Mouse (Mus musculus) myocyte (in vitro differentiated cells): ENCODE measurements around the gene Tcta.

Experiments used
- E2F4 ChIP-seq: IDR thresholded peaks from one replicate; pipeline ENCODE4 v1.6.1; 2011; ENCODE audit warnings: mild to moderate bottlenecking, control low read depth, moderate library complexity; ENCODE audit not compliant: insufficient read depth
- MAX ChIP-seq: IDR thresholded peaks from one replicate; pipeline ENCODE4 v1.6.1; 2011; ENCODE audit warnings: low read depth, mild to moderate bottlenecking, control low read depth
- MYOD1 ChIP-seq, 3 experiments: IDR thresholded peaks; one replicate each; pipeline ENCODE4 v1.6.1; 2011; ENCODE audit warnings: control low read depth in 2 of 3, low read depth in 2 of 3, mild to moderate bottlenecking in 2 of 3, moderate library complexity in 1 of 3; ENCODE audit not compliant: insufficient read length in 2 of 3, control insufficient read depth in 1 of 3
- MYOG ChIP-seq, 3 experiments: IDR thresholded peaks; one replicate each; pipeline ENCODE4 v1.6.1; 2011; ENCODE audit warnings: control low read depth in 2 of 3, low read depth in 2 of 3, mild to moderate bottlenecking in 2 of 3; ENCODE audit not compliant: insufficient read length in 2 of 3, control insufficient read depth in 1 of 3, insufficient read depth in 1 of 3
- POLR2A ChIP-seq: IDR thresholded peaks from one replicate; pipeline ENCODE4 v1.6.1; 2011; ENCODE audit warnings: low read depth, mild to moderate bottlenecking, control low read depth, moderate library complexity; ENCODE audit not compliant: insufficient read length
- POLR2AphosphoS2 ChIP-seq: IDR thresholded peaks from one replicate; pipeline ENCODE4 v1.6.1; 2011; ENCODE audit warnings: low read depth, control low read depth; ENCODE audit not compliant: insufficient read length
- TCF12 ChIP-seq: IDR thresholded peaks from one replicate; pipeline ENCODE4 v1.6.1; 2011; ENCODE audit warnings: mild to moderate bottlenecking, control low read depth; ENCODE audit not compliant: poor library complexity, insufficient read depth, severe bottlenecking
- USF1 ChIP-seq: IDR thresholded peaks from one replicate; pipeline ENCODE4 v1.6.1; 2011; ENCODE audit warnings: low read depth, mild to moderate bottlenecking, control low read depth, moderate library complexity

DNA sequence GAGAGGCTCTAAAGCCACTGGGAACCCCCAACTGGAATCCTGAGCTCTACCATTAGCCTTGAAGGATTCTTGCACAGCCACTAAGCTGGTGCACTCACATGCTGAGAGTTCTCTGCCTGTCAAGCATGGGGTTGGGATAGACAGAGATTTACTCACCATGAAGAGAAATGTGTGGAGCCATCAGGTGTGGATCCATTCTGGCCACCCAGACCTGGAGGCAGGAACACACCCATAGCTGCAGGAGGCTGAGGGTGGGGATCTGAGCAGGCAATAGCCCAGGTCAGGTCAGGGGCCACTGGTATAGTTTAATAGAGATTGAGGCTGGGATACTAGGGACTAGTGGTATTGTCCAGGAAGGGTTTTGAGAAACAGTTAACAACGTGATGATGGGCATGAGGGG is 790 bp downstream of the Tcta start:
- no peak for TF ChIP-seq POLR2A
- no peak for TF ChIP-seq USF1
- TF ChIP-seq POLR2AphosphoS2 = no peak
- TF ChIP-seq MYOG (IDR thresholded peaks at IDR 0.05; ENCODE audit: control insufficient read depth in 1 of 3, insufficient read depth in 1 of 3, insufficient read length in 2 of 3, low read depth in 2 of 3) = no peak
- no peak for TF ChIP-seq TCF12
- TF ChIP-seq MYOD1 (IDR thresholded peaks at IDR 0.05; ENCODE audit: control insufficient read depth in 1 of 3, insufficient read length in 2 of 3, low read depth in 2 of 3) = no peak
- TF ChIP-seq E2F4 = no peak
- TF ChIP-seq MAX = no peak
